Mouse (Mus musculus) right cerebral cortex, postnatal 25 days (tissue): ENCODE data around the gene Limd2.

Source experiments
- DNase-seq: peaks from one replicate; pipeline ENCODE4 v3.0.0; 2022

The Limd2 gene

GRCm38 (mm10) chr11:106122736-106123135 is 37.9 kb downstream of the Limd2 start:
- no peak for DNase-seq

GRCm38 (mm10) chr11:106122221-106122620 is 38.4 kb downstream of the Limd2 start:
- DNase-seq, result no peak

GRCm38 (mm10) chr11:106111688-106112087 is 49.0 kb downstream of the Limd2 start:
- no peak for DNase-seq
